ENCODE assay signal across 11 mouse cellular contexts in the genomic region with DNA sequence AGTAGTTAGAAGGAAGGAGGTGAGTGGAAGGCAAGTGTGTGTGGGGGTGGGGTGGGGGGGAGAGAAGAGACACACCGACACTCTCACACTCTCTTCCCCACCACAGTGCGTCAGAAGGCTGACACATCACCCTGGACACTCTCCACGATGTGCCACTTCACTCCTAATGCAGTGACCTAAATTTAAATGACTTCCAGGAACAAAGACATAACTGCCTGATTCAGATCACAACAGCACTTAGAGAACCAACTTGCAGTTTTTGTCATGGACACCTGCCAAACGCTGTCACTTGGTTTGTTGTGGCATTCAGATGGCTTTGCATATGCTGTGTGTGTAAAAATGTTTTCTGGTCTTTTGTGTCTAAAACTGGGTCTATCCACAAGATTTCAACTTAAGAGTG. TPM values are rescaled to one million over a fixed set of nuclear protein-coding genes. Genes with fewer than 3 reads are reported as not detected.
DNase-seq lines count a peak whose midpoint lies in the region; ATAC-seq and TF ChIP-seq lines count a peak whose summit lies in the region.
"Had no signal": no experiment of that assay in that cellular context is flagged by ENCODE, and none has a peak within 500 bp of the region (broad histone marks: within the 10 kb centered on the region; RNA-seq: fewer than 3 reads in every experiment).

No protein-coding gene starts in this region.

- no peaks in the 10 kb centered on the region for H3K4me1 ChIP-seq in hindbrain, postnatal 0 days (ENCODE audit: insufficient read depth, low read length)
- H3K4me1 ChIP-seq in hindbrain, embryonic 10.5 days (replicated peaks) = no peaks in the 10 kb centered on the region
- no peaks in the 10 kb centered on the region for H3K4me1 ChIP-seq in forebrain, postnatal 0 days (ENCODE audit: insufficient read depth)
- H3K4me1 ChIP-seq in hindbrain, embryonic 11.5 days (replicated peaks; ENCODE audit: control insufficient read depth, insufficient read depth, low read length) = no peaks in the 10 kb centered on the region
- H3K4me1 ChIP-seq: intestine, embryonic 15.5 days; midbrain, embryonic 12.5 days; neural tube, embryonic 13.5 days had no signal

- DNase-seq in hindbrain, postnatal 0 days (ENCODE audit: low spot score) = peak; percentile 13
- DNase-seq in hindbrain, embryonic 10.5 days (ENCODE audit: low spot score) = no peak
- DNase-seq in forebrain, postnatal 0 days = peak; percentile 79
- peak; percentile 41 to 49 for DNase-seq in layer of hippocampus, postnatal 36 days
- peak; percentile 42 for DNase-seq in right cerebral cortex, postnatal 25 days
- DNase-seq in spleen, postnatal 36 days (ENCODE audit: low spot score in 2 of 2) = no peak
- no peak for DNase-seq in hindbrain, embryonic 11.5 days (ENCODE audit: low spot score)
- DNase-seq: heart, postnatal 14 days had no signal

- no peak overlapping the region for H3K9ac ChIP-seq in hindbrain, postnatal 0 days (replicated peaks; ENCODE audit: low read length)
- no peak overlapping the region for H3K9ac ChIP-seq in forebrain, postnatal 0 days
- H3K9ac ChIP-seq in hindbrain, embryonic 11.5 days (ENCODE audit: low read depth, low read length) = no peak overlapping the region
- H3K9ac ChIP-seq: intestine, embryonic 15.5 days; midbrain, embryonic 12.5 days; neural tube, embryonic 13.5 days had no signal

- H3K4me3 ChIP-seq in hindbrain, postnatal 0 days (ENCODE audit: low read length) = no peak overlapping the region
- H3K4me3 ChIP-seq in hindbrain, embryonic 10.5 days = no peak overlapping the region
- H3K4me3 ChIP-seq in forebrain, postnatal 0 days (ENCODE audit: low read depth, low read length) = no peak overlapping the region
- no peak overlapping the region for H3K4me3 ChIP-seq in hindbrain, embryonic 11.5 days (ENCODE audit: low read depth, low read length)
- H3K4me3 ChIP-seq: intestine, embryonic 15.5 days; midbrain, embryonic 12.5 days; neural tube, embryonic 13.5 days had no signal

- H3K36me3 ChIP-seq in hindbrain, postnatal 0 days (ENCODE audit: insufficient read depth, low read length) = no peaks in the 10 kb centered on the region
- H3K36me3 ChIP-seq in hindbrain, embryonic 10.5 days = no peaks in the 10 kb centered on the region
- H3K36me3 ChIP-seq in forebrain, postnatal 0 days (ENCODE audit: insufficient read depth) = no peaks in the 10 kb centered on the region
- H3K36me3 ChIP-seq in hindbrain, embryonic 11.5 days (ENCODE audit: control insufficient read depth, insufficient read depth, low read length) = no peaks in the 10 kb centered on the region
- H3K36me3 ChIP-seq: intestine, embryonic 15.5 days; midbrain, embryonic 12.5 days; neural tube, embryonic 13.5 days had no signal

- 65% methylated on average over 4 of the region's 4 CpGs for WGBS in hindbrain, postnatal 0 days
- 83% methylated on average over 4 of the region's 4 CpGs for WGBS in hindbrain, embryonic 10.5 days
- 32% methylated on average over 4 of the region's 4 CpGs for WGBS in forebrain, postnatal 0 days
- WGBS in hindbrain, embryonic 11.5 days = 87% methylated on average over 4 of the region's 4 CpGs

- no peak for TF ChIP-seq CTCF in hindbrain, postnatal 0 days (IDR thresholded peaks at IDR 0.05; ENCODE audit: low read depth)
- no peak for TF ChIP-seq CTCF in forebrain, postnatal 0 days (IDR thresholded peaks at IDR 0.05; ENCODE audit: low read depth)

- H3K27me3 ChIP-seq in hindbrain, postnatal 0 days (ENCODE audit: insufficient read depth, low read length) = no peaks in the 10 kb centered on the region
- H3K27me3 ChIP-seq in hindbrain, embryonic 10.5 days (ENCODE audit: insufficient read depth, poor library complexity, severe bottlenecking) = no peaks in the 10 kb centered on the region
- H3K27me3 ChIP-seq in forebrain, postnatal 0 days (ENCODE audit: insufficient read depth, low read length) = no peaks in the 10 kb centered on the region
- no peaks in the 10 kb centered on the region for H3K27me3 ChIP-seq in hindbrain, embryonic 11.5 days (ENCODE audit: control insufficient read depth, insufficient read depth, low read length)
- H3K27me3 ChIP-seq: intestine, embryonic 15.5 days; midbrain, embryonic 12.5 days; neural tube, embryonic 13.5 days had no signal

- no peaks in the 10 kb centered on the region for H3K9me3 ChIP-seq in hindbrain, postnatal 0 days (ENCODE audit: low read length)
- no peaks in the 10 kb centered on the region for H3K9me3 ChIP-seq in hindbrain, embryonic 10.5 days
- no peaks in the 10 kb centered on the region for H3K9me3 ChIP-seq in forebrain, postnatal 0 days (ENCODE audit: low read length)
- no peaks in the 10 kb centered on the region for H3K9me3 ChIP-seq in hindbrain, embryonic 11.5 days (ENCODE audit: control insufficient read depth, low read length)
- H3K9me3 ChIP-seq: intestine, embryonic 15.5 days; midbrain, embryonic 12.5 days; neural tube, embryonic 13.5 days had no signal

- ATAC-seq in hindbrain, postnatal 0 days = no peak
- ATAC-seq in forebrain, postnatal 0 days = peak; percentile 65
- no peak for ATAC-seq in hindbrain, embryonic 11.5 days (ENCODE audit: low FRiP score)
- ATAC-seq: intestine, embryonic 15.5 days had no signal

- H3K27ac ChIP-seq in hindbrain, postnatal 0 days = no peak overlapping the region
- no peak overlapping the region for H3K27ac ChIP-seq in hindbrain, embryonic 10.5 days
- H3K27ac ChIP-seq in forebrain, postnatal 0 days (ENCODE audit: low read depth, low read length) = no peak overlapping the region
- H3K27ac ChIP-seq in hindbrain, embryonic 11.5 days (ENCODE audit: low read depth, low read length) = no peak overlapping the region
- H3K27ac ChIP-seq: intestine, embryonic 15.5 days; midbrain, embryonic 12.5 days; neural tube, embryonic 13.5 days had no signal

- no peak overlapping the region for H3K4me2 ChIP-seq in hindbrain, postnatal 0 days (ENCODE audit: low read depth, low read length)
- no peak overlapping the region for H3K4me2 ChIP-seq in forebrain, postnatal 0 days (ENCODE audit: low read depth)
- H3K4me2 ChIP-seq in hindbrain, embryonic 11.5 days (replicated peaks; ENCODE audit: low read depth, low read length) = no peak overlapping the region
- H3K4me2 ChIP-seq: intestine, embryonic 15.5 days; midbrain, embryonic 12.5 days; neural tube, embryonic 13.5 days had no signal

RNA-seq across cellular contexts. Expression of gene Zc3h12c, which starts 34.8 kb away (rescaled TPM):
- 10.8 and 11.8 TPM in 2 replicates for total RNA-seq in hindbrain, postnatal 0 days (2014; rRNA removed)
- polyA plus RNA-seq in hindbrain, postnatal 0 days (2015; fragmentation: Nextera tagmentation; extraction: Ambion mirVana) = 3.4 and 3.5 TPM in 2 replicates
- polyA plus RNA-seq in hindbrain, embryonic 10.5 days (2016; fragmentation: Nextera tagmentation; extraction: Ambion mirVana) = 7.2 and 7.7 TPM in 2 replicates
- 12.1 and 18.5 TPM in 2 replicates for total RNA-seq in forebrain, postnatal 0 days (2014; rRNA removed)
- 3.0 and 3.2 TPM in 2 replicates for polyA plus RNA-seq in forebrain, postnatal 0 days (2015; fragmentation: Nextera tagmentation; extraction: Ambion mirVana)
- total RNA-seq in layer of hippocampus, postnatal 36 days (2021) = 10 to 100 TPM; 12.6 to 12.9 TPM
- polyA plus RNA-seq in hindbrain, embryonic 11.5 days (2014; fragmentation: Nextera tagmentation; extraction: Ambion mirVana) = 12.6 and 16.2 TPM in 2 replicates

Comparison
In these comparisons a context has a peak if more than half of its experiments do, and no peak if none do; other contexts are left out.
1. DNase-seq: peak in hindbrain, postnatal 0 days (single experiment), forebrain, postnatal 0 days (single experiment), layer of hippocampus, postnatal 36 days (2 of 2) and right cerebral cortex, postnatal 25 days (single experiment); none in hindbrain, embryonic 10.5 days (single experiment), spleen, postnatal 36 days (0 of 2) and hindbrain, embryonic 11.5 days (single experiment).